Mouse (Mus musculus) embryo, embryonic 11 days (tissue): ENCODE measurements around the gene Tnrc18.

Experiments used
- DNase-seq: peaks from one replicate; pipeline ENCODE4 v3.0.0-alpha.2; 2015

The Tnrc18 gene

DNA sequence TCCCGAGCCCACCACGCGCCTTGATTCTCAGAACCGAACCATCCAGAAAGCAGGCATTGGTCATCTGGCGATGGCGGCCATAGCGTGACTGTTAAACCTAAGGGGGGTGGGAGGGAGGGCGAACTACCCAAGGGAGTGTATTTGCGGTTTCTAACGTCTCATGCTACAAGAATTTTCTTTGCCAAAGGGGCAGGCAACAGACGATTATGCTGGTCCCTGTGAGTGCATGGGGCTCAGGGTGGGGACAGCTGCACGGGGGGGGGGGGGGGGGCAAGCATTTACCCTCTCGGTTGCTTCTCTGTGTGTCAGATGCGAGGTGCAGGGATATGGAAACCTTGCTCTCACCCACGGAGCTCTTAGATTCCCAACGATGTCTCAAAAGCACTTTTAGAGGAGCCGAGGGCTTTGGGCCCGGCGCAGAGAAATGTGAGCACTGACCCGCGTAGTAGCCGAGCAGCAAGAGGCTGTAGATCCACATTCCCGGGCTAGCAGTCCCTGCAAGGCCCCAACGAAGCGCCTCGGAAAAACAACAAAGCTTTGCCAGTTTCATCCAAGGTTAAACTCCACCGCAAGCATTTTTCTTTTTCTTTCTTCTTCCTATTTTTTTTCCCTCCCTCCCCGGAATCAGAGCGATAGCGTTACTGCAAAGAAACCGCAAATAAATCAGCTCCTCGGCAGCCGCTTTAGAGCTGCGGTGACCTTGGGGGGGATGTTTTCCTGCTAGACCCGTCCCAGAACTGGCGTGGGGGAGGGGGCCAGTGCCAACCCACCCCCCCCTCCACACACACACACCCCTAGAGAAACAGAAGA is 5.0 kb upstream of the Tnrc18 start:
- DNase-seq = peak; percentile 81

DNA sequence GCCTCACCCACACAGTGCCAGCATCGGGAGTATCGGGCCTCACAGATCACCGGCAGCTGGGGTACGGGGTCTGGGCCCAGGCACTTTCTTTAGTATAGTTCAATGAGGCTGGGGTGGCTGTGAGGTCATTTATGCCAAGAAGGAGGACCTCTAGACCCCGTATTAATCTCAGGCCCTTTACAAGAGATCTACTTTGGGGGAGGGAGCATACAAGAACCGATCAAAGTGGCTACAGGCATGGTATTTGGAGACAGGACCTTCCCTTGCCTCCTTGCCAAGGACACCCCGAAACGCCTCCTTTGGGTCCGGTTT is 4.5 kb upstream of the Tnrc18 start:
- DNase-seq = no peak

GRCm38 (mm10) chr5:142821266-142821973 is 4.0 kb upstream of the Tnrc18 start:
- DNase-seq = peak; percentile 94

GRCm38 (mm10) chr5:142820276-142821265 is 3.1 kb upstream of the Tnrc18 start:
- peak; percentile 78 for DNase-seq

GRCm38 (mm10) chr5:142819385-142820275 is 2.2 kb upstream of the Tnrc18 start:
- peak; percentile 90 for DNase-seq

GRCm38 (mm10) chr5:142818435-142819360 is 1.2 kb upstream of the Tnrc18 start:
- DNase-seq = peak; percentile 89

GRCm38 (mm10) chr5:142816811-142817523 is 495 bp downstream of the Tnrc18 start:
- DNase-seq = peak; percentile 73

GRCm38 (mm10) chr5:142816031-142816810 is 1.2 kb downstream of the Tnrc18 start:
- DNase-seq = peak; percentile 66

DNA sequence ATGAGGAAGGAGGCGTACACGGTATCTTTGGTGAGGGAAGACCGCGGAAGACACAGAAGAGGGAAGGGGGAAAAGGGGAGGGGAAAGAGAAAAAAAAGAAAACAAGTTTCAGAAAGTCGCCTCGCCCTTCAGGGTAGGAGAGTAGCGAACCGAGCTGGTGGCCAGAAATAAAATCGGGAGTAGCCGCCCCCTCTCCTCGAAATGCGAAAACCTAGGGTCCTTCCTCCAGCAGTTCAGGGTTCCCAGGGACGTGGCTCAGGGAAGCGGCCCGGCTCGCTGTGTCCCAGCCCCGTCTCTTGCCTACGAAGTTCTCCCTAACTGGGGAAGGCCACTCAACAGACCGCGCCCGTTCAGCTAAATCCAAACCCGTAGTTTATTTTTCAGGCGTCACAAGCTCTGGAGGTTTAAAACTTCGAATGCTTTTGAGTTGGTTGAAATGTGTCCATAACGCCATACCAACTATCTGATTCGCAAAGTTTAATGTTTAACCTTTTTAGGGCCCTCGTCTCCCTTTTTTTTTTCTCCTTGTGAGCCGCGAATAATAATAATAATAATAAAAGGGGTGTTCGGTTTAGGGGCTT is 2.0 kb downstream of the Tnrc18 start:
- DNase-seq = peak; percentile 62

DNA sequence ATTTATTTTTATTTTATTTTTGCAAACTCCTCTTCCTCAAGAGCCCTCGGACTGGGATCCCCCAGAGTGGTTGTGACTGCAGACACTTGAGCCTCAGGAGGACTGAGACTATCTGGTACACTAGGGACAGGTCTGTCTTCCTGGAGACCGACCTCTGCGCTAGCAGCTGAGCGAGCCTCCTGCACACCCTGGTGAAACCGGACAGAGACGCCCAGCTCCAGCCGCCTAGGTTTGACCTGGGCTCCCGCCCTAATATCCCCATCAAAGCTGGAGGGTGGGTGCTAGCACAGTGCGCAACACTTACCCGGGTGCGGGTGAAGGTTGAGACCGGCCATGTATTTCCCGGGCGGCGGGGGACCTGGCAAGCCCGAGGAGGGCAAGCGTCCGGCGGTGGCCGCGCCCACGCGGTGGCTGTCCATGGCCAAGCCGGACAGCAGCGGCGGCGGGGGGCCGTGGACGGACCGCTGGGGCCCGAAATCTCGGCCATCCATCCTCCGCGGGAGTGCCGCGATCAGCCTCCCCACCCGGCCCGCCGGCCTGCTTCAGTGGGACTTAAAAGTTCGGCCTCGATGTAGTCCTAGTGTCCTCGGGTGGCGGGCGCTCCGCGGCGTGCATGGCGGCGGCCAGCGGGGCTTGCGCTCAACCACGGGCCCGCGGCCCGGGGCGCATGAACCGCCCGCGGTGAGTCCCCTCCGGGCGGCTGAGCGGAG is 2.6 kb downstream of the Tnrc18 start:
- DNase-seq = peak; percentile 54

GRCm38 (mm10) chr5:142814161-142814651 is 3.3 kb downstream of the Tnrc18 start:
- peak; percentile 63 for DNase-seq

GRCm38 (mm10) chr5:142813722-142814111 is 3.7 kb downstream of the Tnrc18 start:
- peak; percentile 87 for DNase-seq

DNA sequence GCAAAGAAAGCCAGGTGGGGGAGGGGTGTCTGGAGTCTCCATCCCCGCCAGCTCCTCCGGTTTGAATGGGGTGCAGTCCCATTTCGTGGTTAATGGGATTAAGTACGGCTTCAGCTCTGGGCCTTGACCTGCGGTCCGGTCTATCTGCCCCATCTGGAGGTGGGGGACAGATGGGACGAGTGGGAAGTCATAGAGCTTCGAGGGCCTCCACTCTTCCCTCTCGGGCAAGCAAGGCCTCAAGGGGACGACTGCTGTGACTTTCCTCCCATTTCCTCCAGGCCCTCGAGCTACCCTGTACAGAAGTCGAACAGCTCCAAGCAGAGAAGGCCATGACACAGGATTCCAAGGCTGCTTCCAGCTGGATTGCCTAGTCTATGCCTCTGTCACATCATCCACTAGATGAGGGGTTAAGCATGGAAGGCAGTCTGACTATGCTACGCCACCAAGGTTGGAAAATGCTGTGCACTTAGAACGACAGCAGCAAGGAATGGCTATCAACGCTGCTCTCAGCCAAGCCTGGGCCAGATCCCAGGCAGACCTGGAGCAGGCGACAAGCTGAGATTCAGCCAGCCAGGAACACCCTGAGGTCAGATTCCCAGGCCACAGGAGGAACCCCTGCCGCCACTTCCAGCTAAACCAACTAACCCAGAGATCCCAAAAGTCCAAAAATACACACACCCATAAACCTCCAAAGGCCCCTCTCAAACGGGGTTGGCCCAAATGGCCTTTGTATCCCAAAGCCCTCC is 4.3 kb downstream of the Tnrc18 start:
- DNase-seq = peak; percentile 65

- DNase-seq = no peak
Observed at GRCm38 (mm10) chr5:142812621-142812975, 4.9 kb downstream of the Tnrc18 start.

- DNase-seq = peak; percentile 42
Observed at GRCm38 (mm10) chr5:142811870-142812443, 5.5 kb downstream of the Tnrc18 start.

- peak; percentile 60 for DNase-seq
Observed at GRCm38 (mm10) chr5:142810710-142811599, 6.5 kb downstream of the Tnrc18 start.
